Mouse (Mus musculus) limb, embryonic 10.5 days (tissue): ENCODE results near the gene Rasgef1a. TPM values are rescaled to one million over a fixed set of nuclear protein-coding genes. Genes with fewer than 3 reads are reported as not detected.
A peak's percentile ranks its signal among the peaks of the same experiment; 100 is the strongest.

Experiments used
- DNase-seq: peaks from one replicate; pipeline ENCODE4 v3.0.0-alpha.2; 2017; ENCODE audit warnings: low spot score
- H3K27ac ChIP-seq: fragments of 300-500 bp; sonication (generic); 2 replicates; pipeline ENCODE4 v1.5.1; 2016; ENCODE audit warnings: mild to moderate bottlenecking
- H3K27me3 ChIP-seq: fragments of 300-500 bp; sonication (generic); 2 replicates; pipeline ENCODE4 v1.6.1; 2016; ENCODE audit warnings: low read depth, mild to moderate bottlenecking; ENCODE audit not compliant: poor library complexity, severe bottlenecking
- H3K36me3 ChIP-seq: fragments of 300-500 bp; sonication (generic); 2 replicates; pipeline ENCODE4 v1.6.1; 2016; ENCODE audit warnings: mild to moderate bottlenecking, moderate library complexity
- H3K4me1 ChIP-seq: fragments of 300-500 bp; sonication (generic); 2 replicates; pipeline ENCODE4 v1.6.1; 2016
- H3K4me3 ChIP-seq: fragments of 300-500 bp; sonication (generic); 2 replicates; pipeline ENCODE4 v1.5.1; 2016; ENCODE audit warnings: mild to moderate bottlenecking, moderate library complexity
- H3K9me3 ChIP-seq: fragments of 300-500 bp; sonication (generic); replicated peaks from 2 replicates; pipeline ENCODE4 v1.6.1; 2016; ENCODE audit warnings: mild to moderate bottlenecking
- WGBS: fragments of 180-500 bp; shearing (Covaris S2); methylation state at CpG from one replicate; pipeline ENCODE4 v1.1.7; 2016; 5-methylcytosine and 5-hydroxymethylcytosine counted together
- microRNA-seq: library from miRNA; unstranded; fragments of <30 nt; microRNA quantifications from one replicate; pipeline ENCODE4, GENCODE M21; 2017
- polyA plus RNA-seq: library from polyadenylated mRNA; unstranded; fragments of >200 nt; fragmentation: Nextera tagmentation; extraction: Ambion mirVana; gene quantifications from 2 replicates; pipeline ENCODE4 v1.2.1, GENCODE M21; 2016

Rasgef1a gene
- polyA plus RNA-seq, 1 experiment from 2014 or later: not detected

- peaks cover 14% of the 10 kb centered on the region; the same call in 1 of the 2 replicates for H3K36me3 ChIP-seq
- H3K9me3 ChIP-seq: no peaks in the 10 kb centered on the region
- H3K27me3 ChIP-seq: no peaks in the 10 kb centered on the region
- H3K27ac ChIP-seq: no peak overlapping the region
- no peaks in the 10 kb centered on the region for H3K4me1 ChIP-seq
- no peak for DNase-seq
- H3K4me3 ChIP-seq: no peak overlapping the region
- WGBS: 86% methylated on average over 7 of the region's 7 CpGs
These were observed 116.0 kb downstream of the Rasgef1a start for GRCm38 (mm10) chr6:118127198-118127597.

- 85% methylated on average over 6 of the region's 6 CpGs for WGBS
- H3K4me1 ChIP-seq: no peaks in the 10 kb centered on the region
- no peak for DNase-seq
- H3K9me3 ChIP-seq: no peaks in the 10 kb centered on the region
- H3K27me3 ChIP-seq: no peaks in the 10 kb centered on the region
- peaks cover 10% of the 10 kb centered on the region; the same call in 1 of the 2 replicates for H3K36me3 ChIP-seq
- H3K27ac ChIP-seq: no peak overlapping the region
- no peak overlapping the region for H3K4me3 ChIP-seq
These were observed 116.7 kb downstream of the Rasgef1a start for GRCm38 (mm10) chr6:118127827-118128487.

- DNase-seq: no peak
- no peaks in the 10 kb centered on the region for H3K27me3 ChIP-seq
- H3K36me3 ChIP-seq: peaks cover 4% of the 10 kb centered on the region; the same call in 1 of the 2 replicates
- 83% methylated on average over 2 of the region's 2 CpGs for WGBS
- no peak overlapping the region for H3K27ac ChIP-seq
- no peak overlapping the region for H3K4me3 ChIP-seq
- no peaks in the 10 kb centered on the region for H3K4me1 ChIP-seq
- H3K9me3 ChIP-seq: no peaks in the 10 kb centered on the region
These were observed 118.8 kb downstream of the Rasgef1a start for GRCm38 (mm10) chr6:118130022-118130421.

- Histone ChIP-seq H3K27ac (no peak overlapping the region), H3K4me1 (peaks cover 6% of the 10 kb centered on the region; the same call in 1 of the 2 replicates), H3K9me3 (no peaks in the 10 kb centered on the region), H3K36me3 (no peaks in the 10 kb centered on the region), H3K4me3 (no peak overlapping the region), H3K27me3 (no peaks in the 10 kb centered on the region)
- 79% methylated on average over 1 of the region's 1 CpGs for WGBS
- no peak for DNase-seq
These were observed 123.2 kb downstream of the Rasgef1a start for GRCm38 (mm10) chr6:118134461-118134860.

- Histone ChIP-seq H3K36me3 (no peaks in the 10 kb centered on the region), H3K27ac (no peak overlapping the region), H3K4me1 (peaks cover 6% of the 10 kb centered on the region; the same call in 1 of the 2 replicates), H3K27me3 (no peaks in the 10 kb centered on the region), H3K4me3 (no peak overlapping the region), H3K9me3 (no peaks in the 10 kb centered on the region)
- DNase-seq: no peak
- WGBS: 87% methylated on average over 2 of the region's 2 CpGs
These were observed 125.9 kb downstream of the Rasgef1a start for GRCm38 (mm10) chr6:118137148-118137547.

GRCm38 (mm10) chr6:118138731-118139709 is 127.8 kb downstream of the Rasgef1a start, which contains the start of gene Csgalnact2:
Gene Csgalnact2 (minus strand): TSS chr6:118139140.
- peak; percentile 93 for DNase-seq
- H3K36me3 ChIP-seq: no peaks in the 10 kb centered on the region
- H3K4me1 ChIP-seq: peaks cover 6% of the 10 kb centered on the region; the same call in 1 of the 2 replicates
- peak within 1 kb of the TSS; percentile 92 for H3K27ac ChIP-seq
- H3K27me3 ChIP-seq: no peaks in the 10 kb centered on the region
- H3K9me3 ChIP-seq: no peaks in the 10 kb centered on the region
- WGBS: 5% methylated on average over 66 of the region's 66 CpGs
- H3K4me3 ChIP-seq: peak within 1 kb of the TSS; percentile 85

- peaks cover 6% of the 10 kb centered on the region; the same call in 1 of the 2 replicates for H3K4me1 ChIP-seq
- H3K27me3 ChIP-seq: no peaks in the 10 kb centered on the region
- no peaks in the 10 kb centered on the region for H3K9me3 ChIP-seq
- 82% methylated on average over 6 of the region's 6 CpGs for WGBS
- DNase-seq: no peak
- no peak overlapping the region for H3K4me3 ChIP-seq
- H3K36me3 ChIP-seq: no peaks in the 10 kb centered on the region
- no peak overlapping the region for H3K27ac ChIP-seq
These were observed 129.7 kb downstream of the Rasgef1a start for GRCm38 (mm10) chr6:118140961-118141360.

Small RNA genes lying within 50 kb of the gene (microRNA-seq; reads per million reads assigned to microRNA genes)
- not detected for gene Mir7044

Other genes starting within 250 kb of the Rasgef1a start
- 99.2 and 128 TPM in 2 replicates for gene Zfp637, start 170.3 kb upstream of the Rasgef1a start, polyA plus RNA-seq
- gene Zfp239, start 149.3 kb upstream of the Rasgef1a start, polyA plus RNA-seq: 14.6 and 17.3 TPM in 2 replicates
- gene Hnrnpf, start 111.1 kb upstream of the Rasgef1a start, polyA plus RNA-seq: 907 and 916 TPM in 2 replicates
- 3.4 and 3.6 TPM in 2 replicates for gene Fxyd4, start 73.7 kb upstream of the Rasgef1a start, polyA plus RNA-seq
- gene Csgalnact2, start 127.7 kb downstream of the Rasgef1a start, polyA plus RNA-seq: 5.2 and 7.6 TPM in 2 replicates
- 0.29 and 0.48 TPM in 2 replicates for gene Ret, start 186.3 kb downstream of the Rasgef1a start, polyA plus RNA-seq